Mouse (Mus musculus): ENCODE results near the gene Gstp3. TPM values are rescaled to one million over a fixed set of nuclear protein-coding genes. Genes with fewer than 3 reads are reported as not detected.
"Not testable (repeated sequence)": the region's sequence is repeated elsewhere in the genome, so short reads cannot be mapped to it uniquely, and the experiment has no call there.

Gene Gstp3
- polyA plus RNA-seq, 1 experiment from 2014 or later: not detected

GRCm38 (mm10) chr19:4071406-4071805 is 12.0 kb upstream of the Gstp3 start:
- Histone ChIP-seq H3K27ac (replicated peaks; ENCODE audit: low read depth, low read length) (no peak overlapping the region), H3K4me1 (ENCODE audit: control insufficient read depth, insufficient read depth, low read length) (no peaks in the 10 kb centered on the region), H3K27me3 (ENCODE audit: control insufficient read depth, insufficient read depth, low read length) (no peaks in the 10 kb centered on the region), H3K4me2 (ENCODE audit: low read length) (no peak overlapping the region), H3K9ac (replicated peaks; ENCODE audit: low read length) (no peak overlapping the region), H3K4me3 (replicated peaks; ENCODE audit: low read depth, low read length) (no peak overlapping the region), H3K9me3 (ENCODE audit: control insufficient read depth, low read length) (no peaks in the 10 kb centered on the region), H3K36me3 (ENCODE audit: control insufficient read depth, insufficient read depth, low read length) (no peaks in the 10 kb centered on the region)
- ATAC-seq (ENCODE audit: low FRiP score, low TSS enrichment) (no peak), DNase-seq (no peak)
- WGBS: 94% methylated on average over 6 of the region's 6 CpGs

GRCm38 (mm10) chr19:4070756-4071155 is 11.4 kb upstream of the Gstp3 start:
- Histone ChIP-seq H3K4me3 (replicated peaks; ENCODE audit: low read depth, low read length) (no peak overlapping the region), H3K4me2 (ENCODE audit: low read length) (no peak overlapping the region), H3K27ac (replicated peaks; ENCODE audit: low read depth, low read length) (no peak overlapping the region), H3K9me3 (ENCODE audit: control insufficient read depth, low read length) (no peaks in the 10 kb centered on the region), H3K27me3 (ENCODE audit: control insufficient read depth, insufficient read depth, low read length) (no peaks in the 10 kb centered on the region), H3K36me3 (ENCODE audit: control insufficient read depth, insufficient read depth, low read length) (no peaks in the 10 kb centered on the region), H3K4me1 (ENCODE audit: control insufficient read depth, insufficient read depth, low read length) (no peaks in the 10 kb centered on the region), H3K9ac (replicated peaks; ENCODE audit: low read length) (no peak overlapping the region)
- ATAC-seq (ENCODE audit: low FRiP score, low TSS enrichment): no peak
- no peak for DNase-seq
- 86% methylated on average over 8 of the region's 8 CpGs for whole genome bisulfite sequencing

- ATAC-seq (ENCODE audit: low FRiP score, low TSS enrichment) (no peak), DNase-seq (no peak)
- Histone ChIP-seq H3K9ac (replicated peaks; ENCODE audit: low read length) (no peak overlapping the region), H3K27ac (replicated peaks; ENCODE audit: low read depth, low read length) (no peak overlapping the region), H3K27me3 (ENCODE audit: control insufficient read depth, insufficient read depth, low read length) (no peaks in the 10 kb centered on the region), H3K4me3 (replicated peaks; ENCODE audit: low read depth, low read length) (no peak overlapping the region), H3K36me3 (ENCODE audit: control insufficient read depth, insufficient read depth, low read length) (no peaks in the 10 kb centered on the region), H3K4me2 (ENCODE audit: low read length) (no peak overlapping the region), H3K4me1 (ENCODE audit: control insufficient read depth, insufficient read depth, low read length) (no peaks in the 10 kb centered on the region), H3K9me3 (ENCODE audit: control insufficient read depth, low read length) (no peaks in the 10 kb centered on the region)
- 74% methylated on average over 15 of the region's 15 CpGs for WGBS
Observed at GRCm38 (mm10) chr19:4070311-4070710, 10.9 kb upstream of the Gstp3 start.

- Histone ChIP-seq H3K9me3 (ENCODE audit: control insufficient read depth, low read length) (no peaks in the 10 kb centered on the region), H3K4me3 (replicated peaks; ENCODE audit: low read depth, low read length) (no peak overlapping the region), H3K9ac (replicated peaks; ENCODE audit: low read length) (no peak overlapping the region), H3K4me2 (ENCODE audit: low read length) (no peak overlapping the region), H3K27ac (replicated peaks; ENCODE audit: low read depth, low read length) (no peak overlapping the region), H3K27me3 (ENCODE audit: control insufficient read depth, insufficient read depth, low read length) (no peaks in the 10 kb centered on the region), H3K36me3 (ENCODE audit: control insufficient read depth, insufficient read depth, low read length) (no peaks in the 10 kb centered on the region), H3K4me1 (ENCODE audit: control insufficient read depth, insufficient read depth, low read length) (no peaks in the 10 kb centered on the region)
- no peak for DNase-seq
- no peak for ATAC-seq (ENCODE audit: low FRiP score, low TSS enrichment)
- 40% methylated on average over 15 of the region's 15 CpGs for WGBS
Observed at GRCm38 (mm10) chr19:4068717-4069410, 9.5 kb upstream of the Gstp3 start.

GRCm38 (mm10) chr19:4068242-4068641 is 8.9 kb upstream of the Gstp3 start:
- not testable (repeated sequence) for H3K4me1 ChIP-seq (ENCODE audit: control insufficient read depth, insufficient read depth, low read length); H3K9me3 ChIP-seq (ENCODE audit: control insufficient read depth, low read length); H3K9ac ChIP-seq (replicated peaks; ENCODE audit: low read length); DNase-seq; ATAC-seq (ENCODE audit: low FRiP score, low TSS enrichment); H3K27me3 ChIP-seq (ENCODE audit: control insufficient read depth, insufficient read depth, low read length); H3K4me2 ChIP-seq (ENCODE audit: low read length); H3K4me3 ChIP-seq (replicated peaks; ENCODE audit: low read depth, low read length); H3K27ac ChIP-seq (replicated peaks; ENCODE audit: low read depth, low read length); H3K36me3 ChIP-seq (ENCODE audit: control insufficient read depth, insufficient read depth, low read length)
- WGBS: 97% methylated on average over 2 of the region's 2 CpGs

- DNase-seq (no peak), ATAC-seq (ENCODE audit: low FRiP score, low TSS enrichment) (no peak)
- no peak overlapping the region for H3K4me2 ChIP-seq (ENCODE audit: low read length)
- H3K27ac ChIP-seq (replicated peaks; ENCODE audit: low read depth, low read length): no peak overlapping the region
- no peaks in the 10 kb centered on the region for H3K4me1 ChIP-seq (ENCODE audit: control insufficient read depth, insufficient read depth, low read length)
- H3K36me3 ChIP-seq (ENCODE audit: control insufficient read depth, insufficient read depth, low read length): no peaks in the 10 kb centered on the region
- H3K9ac ChIP-seq (replicated peaks; ENCODE audit: low read length): no peak overlapping the region
- H3K9me3 ChIP-seq (ENCODE audit: control insufficient read depth, low read length): no peaks in the 10 kb centered on the region
- H3K27me3 ChIP-seq (ENCODE audit: control insufficient read depth, insufficient read depth, low read length): no peaks in the 10 kb centered on the region
- H3K4me3 ChIP-seq (replicated peaks; ENCODE audit: low read depth, low read length): no peak overlapping the region
Observed at GRCm38 (mm10) chr19:4066877-4067276, 7.5 kb upstream of the Gstp3 start.

GRCm38 (mm10) chr19:4066280-4066679 is 6.9 kb upstream of the Gstp3 start:
- Histone ChIP-seq H3K27ac (replicated peaks; ENCODE audit: low read depth, low read length) (no peak overlapping the region), H3K9ac (replicated peaks; ENCODE audit: low read length) (no peak overlapping the region), H3K4me3 (replicated peaks; ENCODE audit: low read depth, low read length) (no peak overlapping the region), H3K36me3 (ENCODE audit: control insufficient read depth, insufficient read depth, low read length) (no peaks in the 10 kb centered on the region), H3K9me3 (ENCODE audit: control insufficient read depth, low read length) (no peaks in the 10 kb centered on the region), H3K4me1 (ENCODE audit: control insufficient read depth, insufficient read depth, low read length) (no peaks in the 10 kb centered on the region), H3K4me2 (ENCODE audit: low read length) (no peak overlapping the region), H3K27me3 (ENCODE audit: control insufficient read depth, insufficient read depth, low read length) (no peaks in the 10 kb centered on the region)
- no peak for DNase-seq
- no peak for ATAC-seq (ENCODE audit: low FRiP score, low TSS enrichment)
- 83% methylated on average over 6 of the region's 6 CpGs for WGBS

GRCm38 (mm10) chr19:4064501-4064900 is 5.1 kb upstream of the Gstp3 start:
- WGBS: 67% methylated on average over 3 of the region's 11 CpGs
- H3K27me3 ChIP-seq (ENCODE audit: control insufficient read depth, insufficient read depth, low read length); DNase-seq; ATAC-seq (ENCODE audit: low FRiP score, low TSS enrichment); H3K27ac ChIP-seq (replicated peaks; ENCODE audit: low read depth, low read length); H3K4me2 ChIP-seq (ENCODE audit: low read length); H3K36me3 ChIP-seq (ENCODE audit: control insufficient read depth, insufficient read depth, low read length); H3K4me3 ChIP-seq (replicated peaks; ENCODE audit: low read depth, low read length); H3K9ac ChIP-seq (replicated peaks; ENCODE audit: low read length); H3K4me1 ChIP-seq (ENCODE audit: control insufficient read depth, insufficient read depth, low read length); H3K9me3 ChIP-seq (ENCODE audit: control insufficient read depth, low read length): not testable (repeated sequence)

GRCm38 (mm10) chr19:4063357-4063756 is 4.0 kb upstream of the Gstp3 start:
- WGBS: 90% methylated on average over 2 of the region's 4 CpGs
- H3K27me3 ChIP-seq (ENCODE audit: control insufficient read depth, insufficient read depth, low read length); H3K36me3 ChIP-seq (ENCODE audit: control insufficient read depth, insufficient read depth, low read length); ATAC-seq (ENCODE audit: low FRiP score, low TSS enrichment); H3K4me1 ChIP-seq (ENCODE audit: control insufficient read depth, insufficient read depth, low read length); H3K27ac ChIP-seq (replicated peaks; ENCODE audit: low read depth, low read length); H3K4me2 ChIP-seq (ENCODE audit: low read length); H3K9ac ChIP-seq (replicated peaks; ENCODE audit: low read length); H3K4me3 ChIP-seq (replicated peaks; ENCODE audit: low read depth, low read length); DNase-seq; H3K9me3 ChIP-seq (ENCODE audit: control insufficient read depth, low read length): not testable (repeated sequence)

Data from midbrain, embryonic 14.5 days (tissue).